Mouse (Mus musculus) embryonic facial prominence, embryonic 13.5 days (tissue): ENCODE data around the gene Nfib. TPM values are rescaled to one million over a fixed set of nuclear protein-coding genes. Genes with fewer than 3 reads are reported as not detected.

Experiments
- ATAC-seq: fragments of 200-750 bp; cut with Nextera tagmentation; 2 replicates; pipeline ENCODE4 v1.8.0; 2017; ENCODE audit warnings: low read depth; ENCODE audit not compliant: insufficient number of reproducible peaks, insufficient read depth, low FRiP score, low TSS enrichment
- H3K27ac ChIP-seq: fragments of 300-500 bp; sonication (generic); 2 replicates; pipeline ENCODE4 v1.5.1; 2015; ENCODE audit warnings: moderate library complexity, mild to moderate bottlenecking, inconsistent platforms
- H3K27me3 ChIP-seq: fragments of 300-500 bp; sonication (generic); 2 replicates; pipeline ENCODE4 v1.6.1; 2015; ENCODE audit warnings: mild to moderate bottlenecking, inconsistent platforms
- H3K36me3 ChIP-seq: fragments of 300-500 bp; sonication (generic); 2 replicates; pipeline ENCODE4 v1.6.1; 2015; ENCODE audit warnings: mild to moderate bottlenecking, inconsistent platforms
- H3K4me1 ChIP-seq: fragments of 300-500 bp; sonication (generic); 2 replicates; pipeline ENCODE4 v1.6.1; 2015; ENCODE audit warnings: inconsistent platforms
- H3K4me2 ChIP-seq: fragments of 300-500 bp; sonication (generic); 2 replicates; pipeline ENCODE4 v1.6.1; 2015; ENCODE audit warnings: moderate library complexity, mild to moderate bottlenecking, inconsistent platforms
- H3K4me3 ChIP-seq: fragments of 300-500 bp; sonication (generic); 2 replicates; pipeline ENCODE4 v1.5.1; 2015; ENCODE audit warnings: mild to moderate bottlenecking, inconsistent platforms
- H3K9ac ChIP-seq: fragments of 300-500 bp; sonication (generic); 2 replicates; pipeline ENCODE4 v1.6.1; 2015; ENCODE audit warnings: mild to moderate bottlenecking, inconsistent platforms
- H3K9me3 ChIP-seq: fragments of 300-500 bp; sonication (generic); 2 replicates; pipeline ENCODE4 v1.6.1; 2016; ENCODE audit warnings: inconsistent platforms
- WGBS: fragments of 180-500 bp; shearing (Covaris S2); methylation state at CpG from one replicate; pipeline ENCODE4 v1.1.7; 2015; ENCODE audit warnings: mixed read lengths; 5-methylcytosine and 5-hydroxymethylcytosine counted together
- polyA plus RNA-seq: library from polyadenylated mRNA; unstranded; fragments of >200 nt; fragmentation: Nextera tagmentation; extraction: Ambion mirVana; gene quantifications from 2 replicates; pipeline ENCODE4 v1.2.1, GENCODE M21; 2015

Gene Nfib
- polyA plus RNA-seq, 1 experiment from 2014 or later = 104 TPM

GRCm38 (mm10) chr4:82426224-82426623, 279.3 kb downstream of the Nfib start:
- H3K4me2 ChIP-seq = no peak overlapping the region
- 0 out of 2 replicates have a peak, but pooled peaks cover 13% of the 10 kb centered on the region for H3K36me3 ChIP-seq
- H3K4me3 ChIP-seq = no peak overlapping the region
- WGBS = 88% methylated on average over 4 of the region's 4 CpGs
- H3K27ac ChIP-seq = no peak overlapping the region; the same call in 1 of the 2 replicates
- H3K9ac ChIP-seq = no peak overlapping the region
- no peaks in the 10 kb centered on the region for H3K27me3 ChIP-seq
- no peak for ATAC-seq
- no peaks in the 10 kb centered on the region for H3K9me3 ChIP-seq
- H3K4me1 ChIP-seq = peaks cover 27% of the 10 kb centered on the region

GRCm38 (mm10) chr4:82418241-82418640, 287.3 kb downstream of the Nfib start:
- no peak overlapping the region for H3K4me2 ChIP-seq
- H3K9me3 ChIP-seq = no peaks in the 10 kb centered on the region
- no peak overlapping the region for H3K9ac ChIP-seq
- ATAC-seq = no peak
- H3K4me1 ChIP-seq = peaks cover 27% of the 10 kb centered on the region
- H3K27ac ChIP-seq = no peak overlapping the region
- H3K36me3 ChIP-seq = 0 out of 2 replicates have a peak, but pooled peaks cover 8% of the 10 kb centered on the region
- no peak overlapping the region for H3K4me3 ChIP-seq
- no peaks in the 10 kb centered on the region for H3K27me3 ChIP-seq
- 67% methylated on average over 4 of the region's 4 CpGs for WGBS

DNA sequence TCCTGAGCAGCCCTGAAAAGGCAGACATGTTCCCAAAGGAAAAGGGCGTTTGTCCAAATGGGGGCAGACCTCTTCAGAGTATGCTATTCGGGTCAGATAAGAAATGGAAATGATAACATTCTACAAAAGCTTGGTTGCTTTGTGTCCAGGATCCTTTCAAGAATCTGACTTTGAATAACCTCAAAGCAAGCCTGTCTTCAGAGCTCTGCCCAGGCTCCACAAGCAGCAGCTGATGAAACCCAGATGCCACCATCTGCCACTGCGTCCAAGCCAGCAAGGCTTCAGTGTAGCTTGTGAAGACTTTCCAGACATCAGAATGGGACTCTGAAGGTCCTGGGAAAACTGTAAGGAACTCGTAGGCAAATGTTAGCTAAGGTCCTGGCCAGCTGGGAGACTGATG, 289.7 kb downstream of the Nfib start:
- ATAC-seq = no peak
- 53% methylated on average over 4 of the region's 4 CpGs for WGBS
- Histone ChIP-seq H3K27me3 (no peaks in the 10 kb centered on the region), H3K27ac (no peak overlapping the region), H3K4me2 (no peak overlapping the region), H3K9me3 (no peaks in the 10 kb centered on the region), H3K4me3 (no peak overlapping the region), H3K9ac (no peak overlapping the region), H3K36me3 (0 out of 2 replicates have a peak, but pooled peaks cover 7% of the 10 kb centered on the region), H3K4me1 (peaks cover 44% of the 10 kb centered on the region)

- no peak overlapping the region for H3K4me3 ChIP-seq
- H3K27ac ChIP-seq = 0 out of 2 replicates have a peak overlapping the region, but pooled peaks have one; percentile 18
- no peak overlapping the region for H3K4me2 ChIP-seq
- WGBS = 59% methylated on average over 7 of the region's 7 CpGs
- peaks cover 57% of the 10 kb centered on the region for H3K4me1 ChIP-seq
- no peak overlapping the region for H3K9ac ChIP-seq
- no peak for ATAC-seq
- no peaks in the 10 kb centered on the region for H3K9me3 ChIP-seq
- H3K36me3 ChIP-seq = 0 out of 2 replicates have a peak, but pooled peaks cover 3% of the 10 kb centered on the region
- H3K27me3 ChIP-seq = no peaks in the 10 kb centered on the region
Measured at GRCm38 (mm10) chr4:82412651-82413050, 292.9 kb downstream of the Nfib start.

DNA sequence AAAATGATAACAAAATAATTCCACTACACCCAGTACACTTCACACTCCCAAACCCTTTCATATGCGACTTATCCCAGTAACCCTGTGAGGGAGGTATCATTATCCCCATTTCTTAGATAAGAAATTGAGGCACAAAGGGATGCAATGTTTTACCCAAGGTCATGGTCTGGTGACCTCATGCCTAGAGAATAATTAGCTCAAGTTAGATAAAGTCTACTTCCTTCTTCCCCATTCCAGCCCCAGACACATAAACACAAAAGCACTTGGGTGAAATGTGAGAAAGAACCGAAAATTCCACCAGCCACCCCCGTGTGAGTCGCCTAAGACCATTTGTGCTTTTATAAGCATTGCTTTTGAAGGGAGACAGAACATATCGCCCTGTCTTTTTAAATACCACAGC, 293.6 kb downstream of the Nfib start:
- WGBS = 43% methylated on average over 5 of the region's 5 CpGs
- 0 out of 2 replicates have a peak overlapping the region, but pooled peaks have one; percentile 18 for H3K27ac ChIP-seq
- H3K4me2 ChIP-seq = no peak overlapping the region
- no peak overlapping the region for H3K9ac ChIP-seq
- H3K4me1 ChIP-seq = peaks cover 59% of the 10 kb centered on the region
- H3K36me3 ChIP-seq = 0 out of 2 replicates have a peak, but pooled peaks cover 3% of the 10 kb centered on the region
- H3K27me3 ChIP-seq = no peaks in the 10 kb centered on the region
- H3K9me3 ChIP-seq = no peaks in the 10 kb centered on the region
- ATAC-seq = no peak
- H3K4me3 ChIP-seq = no peak overlapping the region

- WGBS = 52% methylated on average over 22 of the region's 22 CpGs
- Histone ChIP-seq H3K4me1 (peaks cover 77% of the 10 kb centered on the region), H3K4me3 (no peak overlapping the region), H3K9me3 (no peaks in the 10 kb centered on the region), H3K9ac (no peak overlapping the region), H3K27me3 (no peaks in the 10 kb centered on the region), H3K27ac (peak overlapping the region; percentile 73), H3K36me3 (no peaks in the 10 kb centered on the region; the same call in 1 of the 2 replicates), H3K4me2 (peak overlapping the region; percentile 32)
- ATAC-seq = no peak
Measured at GRCm38 (mm10) chr4:82408463-82409404, 296.8 kb downstream of the Nfib start.

DNA sequence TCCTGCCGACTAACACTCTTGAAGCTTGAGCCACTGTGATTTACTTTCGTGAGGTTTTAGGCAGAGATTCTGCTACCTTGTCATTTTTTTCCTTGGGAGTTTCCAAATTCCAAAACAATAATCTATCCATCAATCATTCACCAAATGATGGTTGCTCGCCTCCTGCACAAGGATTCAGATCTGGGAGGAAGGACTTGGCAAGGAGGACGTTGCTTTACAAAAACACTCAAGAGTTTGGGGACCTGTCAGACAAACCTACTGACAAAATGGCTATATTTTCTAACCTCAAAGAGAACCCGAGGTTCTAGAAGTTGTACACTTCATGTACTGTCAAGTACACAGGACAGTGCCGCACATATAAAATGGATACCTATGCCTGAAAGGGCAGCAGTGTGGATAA, 299.0 kb downstream of the Nfib start:
- Histone ChIP-seq H3K9ac (no peak overlapping the region), H3K27ac (no peak overlapping the region), H3K36me3 (no peaks in the 10 kb centered on the region; the same call in 1 of the 2 replicates), H3K4me1 (peaks cover 79% of the 10 kb centered on the region), H3K4me2 (no peak overlapping the region), H3K4me3 (no peak overlapping the region), H3K9me3 (no peaks in the 10 kb centered on the region), H3K27me3 (no peaks in the 10 kb centered on the region)
- ATAC-seq = no peak
- WGBS = 84% methylated on average over 6 of the region's 6 CpGs

DNA sequence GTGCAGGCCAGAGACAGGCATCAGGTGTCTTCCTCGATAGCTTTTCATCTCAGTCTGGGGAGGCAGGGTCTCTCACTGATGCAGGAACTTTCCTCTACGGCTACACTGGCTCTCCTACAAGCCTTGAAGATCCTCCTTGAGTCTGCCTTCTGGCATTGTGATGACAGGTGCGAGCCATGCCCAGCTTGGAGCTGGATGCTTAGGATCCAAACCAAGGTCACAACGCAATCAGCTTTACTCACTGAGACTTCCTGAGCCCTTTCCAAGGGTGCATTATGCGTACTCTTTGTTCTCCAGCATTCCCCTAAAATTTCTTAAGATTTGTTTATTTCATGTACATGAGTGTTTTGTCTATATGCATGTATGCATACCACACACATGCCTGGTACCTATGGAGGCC, 299.8 kb downstream of the Nfib start:
- 84% methylated on average over 5 of the region's 5 CpGs for WGBS
- Histone ChIP-seq H3K9me3 (no peaks in the 10 kb centered on the region), H3K27me3 (no peaks in the 10 kb centered on the region), H3K4me3 (no peak overlapping the region), H3K9ac (no peak overlapping the region), H3K36me3 (no peaks in the 10 kb centered on the region; the same call in 1 of the 2 replicates), H3K4me2 (no peak overlapping the region), H3K4me1 (peaks cover 80% of the 10 kb centered on the region), H3K27ac (no peak overlapping the region)
- ATAC-seq = no peak

DNA sequence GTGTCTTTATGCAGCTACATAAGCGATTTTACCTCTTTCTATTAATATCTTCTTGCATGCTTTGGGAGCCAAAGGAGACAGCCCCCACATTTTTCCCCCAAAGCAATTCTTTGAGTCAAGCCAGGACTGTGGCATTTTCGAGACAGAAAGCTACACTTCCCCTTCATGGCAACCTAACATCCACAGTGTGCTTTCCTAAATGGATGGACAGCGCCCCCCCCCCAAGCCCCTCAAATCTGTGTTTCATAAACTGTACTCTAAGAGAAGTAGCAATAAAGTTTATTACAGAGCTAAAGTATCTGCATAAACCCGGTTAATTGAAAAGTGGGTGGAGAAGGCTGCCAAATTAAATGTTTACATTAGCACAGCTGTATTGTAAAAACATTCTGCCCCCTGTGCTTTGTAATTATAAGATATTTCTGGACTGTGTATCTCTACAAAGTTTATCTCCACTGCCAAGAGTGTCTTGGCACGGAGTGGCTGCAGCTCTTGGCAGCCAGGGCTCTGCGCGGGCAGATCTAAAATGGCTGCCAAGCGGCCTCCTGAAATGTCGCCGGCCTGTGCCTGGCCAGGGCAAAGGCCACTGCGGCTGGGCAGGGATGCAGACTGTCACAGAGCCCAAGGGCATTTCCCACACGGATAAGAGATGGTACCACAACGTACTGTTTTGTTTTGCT, 301.4 kb downstream of the Nfib start:
- WGBS = 57% methylated on average over 13 of the region's 13 CpGs
- H3K4me2 ChIP-seq = peak overlapping the region; percentile 40

GRCm38 (mm10) chr4:82402666-82403065, 302.9 kb downstream of the Nfib start:
- Histone ChIP-seq H3K9ac (no peak overlapping the region), H3K27me3 (no peaks in the 10 kb centered on the region), H3K4me3 (no peak overlapping the region), H3K27ac (no peak overlapping the region), H3K9me3 (no peaks in the 10 kb centered on the region), H3K36me3 (no peaks in the 10 kb centered on the region; the same call in 1 of the 2 replicates), H3K4me2 (no peak overlapping the region), H3K4me1 (peaks cover 83% of the 10 kb centered on the region)
- ATAC-seq = no peak
- WGBS = 86% methylated on average over 9 of the region's 9 CpGs

More for the DNA sequence above, 301.4 kb downstream of the Nfib start:
- H3K27ac ChIP-seq = peak overlapping the region; percentile 69
- H3K4me3 ChIP-seq = no peak overlapping the region
- H3K27me3 ChIP-seq = no peaks in the 10 kb centered on the region
- peaks cover 87% of the 10 kb centered on the region for H3K4me1 ChIP-seq
- ATAC-seq = 0 out of 2 replicates have a peak, but pooled peaks have one; percentile 33
- no peaks in the 10 kb centered on the region for H3K9me3 ChIP-seq
- H3K9ac ChIP-seq = peak overlapping the region; percentile 36; the same call in 1 of the 2 replicates
- H3K36me3 ChIP-seq = no peaks in the 10 kb centered on the region; the same call in 1 of the 2 replicates

- no peaks in the 10 kb centered on the region; the same call in 1 of the 2 replicates for H3K36me3 ChIP-seq
- H3K4me1 ChIP-seq = peaks cover 79% of the 10 kb centered on the region
- H3K27ac ChIP-seq = no peak overlapping the region
- no peaks in the 10 kb centered on the region for H3K27me3 ChIP-seq
- no peaks in the 10 kb centered on the region for H3K9me3 ChIP-seq
- H3K9ac ChIP-seq = no peak overlapping the region
- H3K4me3 ChIP-seq = no peak overlapping the region
- WGBS = 27% methylated on average over 3 of the region's 3 CpGs
- no peak overlapping the region for H3K4me2 ChIP-seq
- 0 out of 2 replicates have a peak, but pooled peaks have one; percentile 48 for ATAC-seq
Measured at GRCm38 (mm10) chr4:82401450-82402061, 304.0 kb downstream of the Nfib start.
